Mouse (Mus musculus): ENCODE data around the gene Cdc42bpb. TPM values are rescaled to one million over a fixed set of nuclear protein-coding genes. Genes with fewer than 3 reads are reported as not detected.

Cdc42bpb gene
- polyA plus RNA-seq, 1 experiment from 2014 or later, result 40.6 TPM

DNA sequence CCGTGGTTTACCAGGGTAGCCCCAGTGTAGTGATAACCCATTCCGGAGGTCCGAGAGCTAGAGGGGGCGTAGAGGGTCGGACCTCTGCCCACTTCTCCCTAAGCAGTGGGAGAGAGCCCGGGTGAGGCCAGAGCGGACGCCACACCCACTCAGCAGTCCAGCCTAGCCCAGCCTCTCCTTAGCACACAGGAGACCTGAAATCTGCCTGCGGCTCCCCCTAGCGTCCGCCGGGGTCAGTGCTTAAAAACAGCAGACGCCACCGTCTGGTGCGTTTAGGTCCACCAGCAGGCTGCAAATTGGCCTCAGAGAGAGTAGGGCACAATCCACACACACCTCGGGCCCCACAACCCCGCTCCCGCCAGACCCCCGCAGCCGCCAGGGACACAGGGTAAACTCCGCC, 35.8 kb upstream of the Cdc42bpb start:
- peak overlapping the region; percentile 53 for H3K4me2 ChIP-seq (replicated peaks; ENCODE audit: low read depth, low read length)
- no peaks in the 10 kb centered on the region for H3K9me3 ChIP-seq (ENCODE audit: low read length)
- no peaks in the 10 kb centered on the region for H3K36me3 ChIP-seq (ENCODE audit: insufficient read depth, low read length)
- H3K4me1 ChIP-seq (ENCODE audit: insufficient read depth, low read length), result peaks cover 32% of the 10 kb centered on the region
- H3K27ac ChIP-seq (ENCODE audit: low read length), result peak overlapping the region; percentile 69
- 2% methylated on average over 21 of the region's 21 CpGs for WGBS
- peak overlapping the region; percentile 30 for H3K4me3 ChIP-seq (ENCODE audit: low read length)
- H3K27me3 ChIP-seq (ENCODE audit: insufficient read depth, low read length), result no peaks in the 10 kb centered on the region
- ATAC-seq (ENCODE audit: low FRiP score, low TSS enrichment), result peak; percentile 87
- H3K9ac ChIP-seq (replicated peaks; ENCODE audit: low read length), result peak overlapping the region; percentile 45

DNA sequence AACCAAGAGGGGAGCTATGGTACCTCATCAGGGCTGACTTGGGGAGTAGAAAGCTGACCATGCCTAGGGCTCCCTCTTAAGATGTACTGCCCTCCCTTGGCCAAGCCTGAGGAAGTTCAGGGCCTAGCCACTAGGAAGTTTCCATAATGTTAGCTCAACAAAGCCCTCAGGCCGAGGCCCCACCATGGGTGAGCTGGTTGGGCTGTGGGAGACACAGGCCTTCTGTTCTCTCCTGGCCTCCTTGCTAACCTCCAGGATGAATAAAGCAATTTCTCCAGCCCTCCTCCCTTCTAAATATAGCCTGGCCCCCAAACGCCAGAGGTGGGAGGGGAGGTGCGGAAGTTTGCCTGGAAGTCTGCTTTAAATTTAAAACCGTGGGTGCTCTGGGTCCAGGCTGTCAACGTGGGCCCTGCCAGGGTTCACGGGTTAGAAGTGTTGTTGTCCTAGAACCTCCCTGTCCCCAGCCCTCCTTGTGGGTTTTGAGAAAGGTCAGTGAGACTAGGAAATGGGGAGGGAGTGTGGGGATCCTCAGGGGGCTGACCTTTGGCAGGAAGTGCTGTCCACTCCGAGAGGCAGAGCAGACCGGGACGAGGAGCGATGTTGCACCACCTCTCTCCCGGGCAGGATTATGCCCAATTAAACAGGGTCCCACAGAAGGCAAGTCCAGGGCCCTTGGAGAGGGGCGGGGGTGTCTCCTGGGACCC, 35.2 kb upstream of the Cdc42bpb start:
- 12% methylated on average over 12 of the region's 12 CpGs for WGBS
- ATAC-seq (ENCODE audit: low FRiP score, low TSS enrichment), result no peak; the same call in none of the 2 replicates
- peak overlapping the region; percentile 30 for H3K4me3 ChIP-seq (ENCODE audit: low read length)
- no peaks in the 10 kb centered on the region for H3K9me3 ChIP-seq (ENCODE audit: low read length)
- no peaks in the 10 kb centered on the region for H3K27me3 ChIP-seq (ENCODE audit: insufficient read depth, low read length)
- peak overlapping the region; percentile 45 for H3K9ac ChIP-seq (replicated peaks; ENCODE audit: low read length)
- peaks cover 29% of the 10 kb centered on the region for H3K4me1 ChIP-seq (ENCODE audit: insufficient read depth, low read length)
- H3K4me2 ChIP-seq (replicated peaks; ENCODE audit: low read depth, low read length), result peak overlapping the region; percentile 53
- peak overlapping the region; percentile 69 for H3K27ac ChIP-seq (ENCODE audit: low read length)
- no peaks in the 10 kb centered on the region for H3K36me3 ChIP-seq (ENCODE audit: insufficient read depth, low read length)

DNA sequence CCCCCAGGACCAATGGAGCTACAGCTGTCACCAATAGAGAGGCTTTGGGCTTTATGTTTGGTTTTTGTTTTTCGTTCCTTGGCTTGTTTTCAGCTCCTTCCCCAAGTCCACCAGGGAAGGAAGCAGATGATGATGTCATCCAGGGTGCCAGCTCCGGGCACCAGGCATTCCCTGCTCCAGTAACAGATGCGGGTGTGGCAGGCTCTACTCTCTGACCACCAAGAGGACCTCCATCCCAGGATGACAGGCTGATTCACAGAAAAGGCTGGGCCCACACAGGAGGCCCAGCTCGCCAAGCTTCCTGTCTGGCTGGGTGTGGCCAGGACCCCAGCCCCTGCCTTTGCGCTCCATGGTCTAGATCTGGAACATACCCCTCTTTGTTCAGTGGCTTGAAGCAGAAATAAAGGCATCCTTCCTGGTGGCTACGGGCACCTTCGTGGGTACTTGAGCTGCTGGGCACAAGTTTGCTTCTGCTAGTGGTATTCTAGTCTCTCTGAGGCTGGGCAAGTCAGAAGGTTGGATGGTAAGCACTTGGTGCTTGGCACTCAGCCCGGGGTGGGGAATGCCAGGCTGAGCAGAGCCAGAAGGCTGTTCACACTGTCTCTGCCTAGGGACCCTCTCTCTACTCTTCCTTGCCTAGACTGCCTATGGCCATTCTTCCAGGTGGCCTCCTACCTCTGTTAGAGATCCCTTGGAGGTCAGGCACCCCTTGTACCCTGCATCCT, 34.3 kb upstream of the Cdc42bpb start:
- H3K4me2 ChIP-seq (replicated peaks; ENCODE audit: low read depth, low read length), result no peak overlapping the region
- no peaks in the 10 kb centered on the region for H3K36me3 ChIP-seq (ENCODE audit: insufficient read depth, low read length)
- H3K4me1 ChIP-seq (ENCODE audit: insufficient read depth, low read length), result peaks cover 25% of the 10 kb centered on the region
- no peak for ATAC-seq (ENCODE audit: low FRiP score, low TSS enrichment)
- H3K9me3 ChIP-seq (ENCODE audit: low read length), result no peaks in the 10 kb centered on the region
- H3K4me3 ChIP-seq (ENCODE audit: low read length), result no peak overlapping the region
- H3K9ac ChIP-seq (replicated peaks; ENCODE audit: low read length), result 0 out of 2 replicates have a peak overlapping the region, but pooled peaks have one; percentile 23
- 80% methylated on average over 8 of the region's 8 CpGs for WGBS
- no peak overlapping the region for H3K27ac ChIP-seq (ENCODE audit: low read length)
- H3K27me3 ChIP-seq (ENCODE audit: insufficient read depth, low read length), result peaks cover 9% of the 10 kb centered on the region

DNA sequence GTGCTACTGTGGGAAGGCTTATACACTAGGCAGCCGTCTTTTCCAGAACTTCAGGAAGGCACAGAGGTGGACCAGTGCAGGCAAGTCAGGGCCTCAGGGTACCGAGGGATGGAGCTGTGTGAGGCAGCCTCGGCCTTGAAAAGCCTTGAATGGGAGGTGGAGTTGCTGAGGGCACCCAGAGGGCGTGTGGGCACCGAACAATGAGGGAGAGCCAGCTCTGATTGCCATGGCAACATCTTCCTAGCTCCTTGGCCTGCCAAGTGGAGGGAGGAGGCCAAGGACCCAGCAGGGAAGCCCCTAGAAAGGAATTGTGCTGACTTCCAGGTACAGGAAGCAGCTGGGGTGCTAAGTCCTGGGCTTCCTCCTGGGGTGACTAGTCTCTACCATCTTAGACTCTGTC, 32.1 kb upstream of the Cdc42bpb start:
- H3K27ac ChIP-seq (ENCODE audit: low read length), result no peak overlapping the region
- H3K36me3 ChIP-seq (ENCODE audit: insufficient read depth, low read length), result no peaks in the 10 kb centered on the region
- no peak overlapping the region for H3K4me3 ChIP-seq (ENCODE audit: low read length)
- H3K9me3 ChIP-seq (ENCODE audit: low read length), result no peaks in the 10 kb centered on the region
- H3K9ac ChIP-seq (replicated peaks; ENCODE audit: low read length), result no peak overlapping the region; the same call in 1 of the 2 replicates
- H3K4me1 ChIP-seq (ENCODE audit: insufficient read depth, low read length), result peaks cover 22% of the 10 kb centered on the region
- H3K27me3 ChIP-seq (ENCODE audit: insufficient read depth, low read length), result peaks cover 19% of the 10 kb centered on the region
- no peak overlapping the region for H3K4me2 ChIP-seq (replicated peaks; ENCODE audit: low read depth, low read length)
- ATAC-seq (ENCODE audit: low FRiP score, low TSS enrichment), result no peak
- WGBS, result 25% methylated on average over 5 of the region's 5 CpGs

DNA sequence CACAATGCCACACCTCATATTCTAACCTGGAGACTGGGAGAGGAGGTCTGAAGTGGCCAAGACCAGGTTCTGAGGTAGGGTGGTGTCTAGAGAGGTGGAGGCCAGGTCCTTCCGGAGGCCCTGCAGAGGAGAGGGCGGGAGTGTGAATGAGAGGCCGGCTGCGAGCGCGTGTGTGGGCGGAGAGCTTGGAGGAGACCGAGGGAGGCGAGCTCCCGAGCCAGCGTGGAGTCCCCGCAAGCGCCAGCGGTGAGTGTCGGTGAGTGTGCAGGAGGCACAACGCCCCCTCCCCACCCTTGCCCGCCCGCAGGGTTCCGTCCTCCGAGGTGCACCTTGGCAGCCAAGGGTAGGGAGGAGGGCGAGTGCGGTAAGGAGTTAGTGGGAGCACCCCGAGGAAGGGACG, 29.1 kb upstream of the Cdc42bpb start, which contains the start of gene Lbhd2:
Gene Lbhd2 (plus strand): TSS at position 188 of the 400 bp plus-strand sequence.
- WGBS, result 2% methylated on average over 23 of the region's 24 CpGs
- Histone ChIP-seq H3K27ac (ENCODE audit: low read length) (no peak within 1 kb of the TSS), H3K4me2 (replicated peaks; ENCODE audit: low read depth, low read length) (peak within 1 kb of the TSS; percentile 62), H3K4me1 (ENCODE audit: insufficient read depth, low read length) (peaks cover 14% of the 10 kb centered on the region), H3K9ac (replicated peaks; ENCODE audit: low read length) (peak within 1 kb of the TSS; percentile 54), H3K36me3 (ENCODE audit: insufficient read depth, low read length) (no peaks in the 10 kb centered on the region), H3K9me3 (ENCODE audit: low read length) (no peaks in the 10 kb centered on the region), H3K4me3 (ENCODE audit: low read length) (peak within 1 kb of the TSS; percentile 40), H3K27me3 (ENCODE audit: insufficient read depth, low read length) (peaks cover 24% of the 10 kb centered on the region)
- ATAC-seq (ENCODE audit: low FRiP score, low TSS enrichment), result 0 out of 2 replicates have a peak, but pooled peaks have one; percentile 25

GRCm38 (mm10) chr12:111404880-111405279, 27.4 kb upstream of the Cdc42bpb start:
- H3K4me3 ChIP-seq (ENCODE audit: low read length), result no peak overlapping the region
- H3K9me3 ChIP-seq (ENCODE audit: low read length), result no peaks in the 10 kb centered on the region
- H3K4me1 ChIP-seq (ENCODE audit: insufficient read depth, low read length), result peaks cover 14% of the 10 kb centered on the region
- no peak overlapping the region for H3K9ac ChIP-seq (replicated peaks; ENCODE audit: low read length)
- no peak overlapping the region for H3K4me2 ChIP-seq (replicated peaks; ENCODE audit: low read depth, low read length)
- no peaks in the 10 kb centered on the region for H3K36me3 ChIP-seq (ENCODE audit: insufficient read depth, low read length)
- H3K27me3 ChIP-seq (ENCODE audit: insufficient read depth, low read length), result peaks cover 24% of the 10 kb centered on the region
- WGBS, result 55% methylated on average over 10 of the region's 10 CpGs
- ATAC-seq (ENCODE audit: low FRiP score, low TSS enrichment), result no peak
- no peak overlapping the region for H3K27ac ChIP-seq (ENCODE audit: low read length)

DNA sequence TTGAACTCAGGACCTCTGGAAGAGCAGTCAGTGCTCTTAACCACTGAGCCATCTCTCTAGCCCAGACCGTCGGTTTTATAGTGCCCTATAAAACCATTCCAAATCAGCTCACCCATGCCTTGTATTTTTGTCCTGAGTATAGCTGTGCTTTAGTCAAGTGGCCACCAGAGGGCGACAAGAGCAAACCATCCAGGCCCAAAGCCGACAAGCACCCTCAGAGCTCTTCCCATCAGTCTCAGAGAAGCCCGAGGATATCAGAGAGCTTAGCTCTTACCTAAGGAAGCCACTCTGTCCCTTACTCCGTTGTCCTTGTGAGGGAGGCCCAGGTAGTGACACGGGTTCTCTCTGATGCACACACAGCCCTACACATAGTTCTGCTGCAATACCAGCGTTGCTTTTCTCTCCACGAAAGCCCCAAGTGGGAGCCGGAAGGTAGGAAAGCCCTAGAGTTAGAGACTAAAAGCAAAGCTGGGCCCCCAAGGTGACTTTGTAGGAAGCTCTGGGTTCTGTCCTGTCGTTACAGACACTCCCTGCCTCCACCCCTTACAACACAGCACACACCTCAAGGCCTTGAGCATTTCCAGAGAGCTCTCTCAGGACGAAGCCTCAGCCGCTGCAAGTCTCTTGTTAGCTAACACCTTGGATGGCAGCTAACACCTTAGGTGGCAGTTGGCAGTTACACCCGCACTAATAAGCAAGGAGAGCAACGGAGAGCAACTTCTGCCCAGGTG, 24.1 kb upstream of the Cdc42bpb start:
- WGBS, result 14% methylated on average over 15 of the region's 15 CpGs

GRCm38 (mm10) chr12:111396997-111397396, 19.5 kb upstream of the Cdc42bpb start:
- ATAC-seq (ENCODE audit: low FRiP score, low TSS enrichment), result no peak
- Histone ChIP-seq H3K9me3 (ENCODE audit: low read length) (no peaks in the 10 kb centered on the region), H3K36me3 (ENCODE audit: insufficient read depth, low read length) (no peaks in the 10 kb centered on the region), H3K27ac (ENCODE audit: low read length) (no peak overlapping the region), H3K27me3 (ENCODE audit: insufficient read depth, low read length) (peaks cover under 1% of the 10 kb centered on the region; the same call in 1 of the 2 replicates), H3K4me3 (ENCODE audit: low read length) (no peak overlapping the region), H3K9ac (replicated peaks; ENCODE audit: low read length) (no peak overlapping the region), H3K4me2 (replicated peaks; ENCODE audit: low read depth, low read length) (no peak overlapping the region), H3K4me1 (ENCODE audit: insufficient read depth, low read length) (0 out of 2 replicates have a peak, but pooled peaks cover 5% of the 10 kb centered on the region)
- WGBS, result 66% methylated on average over 5 of the region's 5 CpGs

More for the DNA sequence above, 24.1 kb upstream of the Cdc42bpb start:
- ATAC-seq (ENCODE audit: low FRiP score, low TSS enrichment), result peak; percentile 52
- Histone ChIP-seq H3K36me3 (ENCODE audit: insufficient read depth, low read length) (no peaks in the 10 kb centered on the region), H3K4me1 (ENCODE audit: insufficient read depth, low read length) (peaks cover 8% of the 10 kb centered on the region), H3K4me2 (replicated peaks; ENCODE audit: low read depth, low read length) (no peak overlapping the region), H3K9ac (replicated peaks; ENCODE audit: low read length) (peak overlapping the region; percentile 41; the same call in 1 of the 2 replicates), H3K27ac (ENCODE audit: low read length) (no peak overlapping the region), H3K9me3 (ENCODE audit: low read length) (no peaks in the 10 kb centered on the region), H3K27me3 (ENCODE audit: insufficient read depth, low read length) (peaks cover 13% of the 10 kb centered on the region; the same call in 1 of the 2 replicates), H3K4me3 (ENCODE audit: low read length) (no peak overlapping the region)

DNA sequence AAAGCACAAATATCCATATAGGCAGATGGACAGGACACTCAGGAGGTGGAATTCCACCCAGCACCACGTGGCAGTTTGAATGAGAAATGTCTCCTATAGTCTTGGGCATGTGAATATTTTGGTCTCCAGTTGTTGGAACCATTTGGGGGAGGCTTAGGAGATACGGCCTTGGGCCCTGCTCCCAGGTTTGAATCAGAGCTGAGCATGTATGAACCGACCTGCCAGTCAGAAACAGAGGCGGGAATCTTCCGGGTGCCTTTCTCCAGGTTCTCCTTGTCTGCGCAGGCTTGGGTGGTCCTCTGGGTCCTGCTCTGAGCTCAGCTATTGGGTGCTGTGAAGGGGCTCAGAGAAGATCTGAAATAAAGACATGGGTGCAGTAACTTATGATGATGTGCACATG, 16.5 kb upstream of the Cdc42bpb start:
- Histone ChIP-seq H3K9ac (replicated peaks; ENCODE audit: low read length) (no peak overlapping the region), H3K27ac (ENCODE audit: low read length) (no peak overlapping the region), H3K36me3 (ENCODE audit: insufficient read depth, low read length) (no peaks in the 10 kb centered on the region), H3K4me3 (ENCODE audit: low read length) (no peak overlapping the region), H3K4me1 (ENCODE audit: insufficient read depth, low read length) (no peaks in the 10 kb centered on the region), H3K9me3 (ENCODE audit: low read length) (no peaks in the 10 kb centered on the region), H3K4me2 (replicated peaks; ENCODE audit: low read depth, low read length) (no peak overlapping the region), H3K27me3 (ENCODE audit: insufficient read depth, low read length) (no peaks in the 10 kb centered on the region)
- no peak for ATAC-seq (ENCODE audit: low FRiP score, low TSS enrichment)
- WGBS, result 87% methylated on average over 6 of the region's 6 CpGs

All from kidney, embryonic 16.5 days (tissue).